Mouse (Mus musculus) kidney, postnatal 0 days (tissue): ENCODE results near the gene Baz2a. TPM values are rescaled to one million over a fixed set of nuclear protein-coding genes. Genes with fewer than 3 reads are reported as not detected.
A peak's percentile ranks its signal among the peaks of the same experiment; 100 is the strongest.
"Not testable (repeated sequence)": the region's sequence is repeated elsewhere in the genome, so short reads cannot be mapped to it uniquely, and the experiment has no call there.

Experiments used
- ATAC-seq: fragments of 200-750 bp; cut with Nextera tagmentation; replicated peaks from 2 replicates; pipeline ENCODE4 v1.8.0; 2017; ENCODE audit warnings: low read depth, moderate number of reproducible peaks, moderate TSS enrichment, moderate library complexity; ENCODE audit not compliant: low FRiP score
- DNase-seq: peaks from one replicate; pipeline ENCODE4 v3.0.0-alpha.2; 2016; ENCODE audit warnings: low spot score
- H3K27ac ChIP-seq: fragments of 300-500 bp; sonication (generic); 2 replicates; pipeline ENCODE4 v1.5.1; 2014; ENCODE audit warnings: mild to moderate bottlenecking
- H3K27me3 ChIP-seq: fragments of 300-500 bp; sonication (generic); 2 replicates; pipeline ENCODE4 v1.6.1; 2014; ENCODE audit warnings: low read length, mixed read lengths; ENCODE audit not compliant: insufficient read depth
- H3K36me3 ChIP-seq: fragments of 300-500 bp; sonication (generic); 2 replicates; pipeline ENCODE4 v1.6.1; 2014; ENCODE audit warnings: low read length, mixed read lengths; ENCODE audit not compliant: insufficient read depth
- H3K4me1 ChIP-seq: fragments of 300-500 bp; sonication (generic); replicated peaks from 2 replicates; pipeline ENCODE4 v1.6.1; 2014; ENCODE audit warnings: antibody characterized with exemption, low read length, mixed read lengths; ENCODE audit not compliant: insufficient read depth
- H3K4me2 ChIP-seq: fragments of 300-500 bp; sonication (generic); 2 replicates; pipeline ENCODE4 v1.6.1; 2014; ENCODE audit warnings: mild to moderate bottlenecking, low read length, moderate library complexity, mixed read lengths
- H3K4me3 ChIP-seq: fragments of 300-500 bp; sonication (generic); replicated peaks from 2 replicates; pipeline ENCODE4 v1.5.1; 2014; ENCODE audit warnings: low read depth, low read length
- H3K9ac ChIP-seq: fragments of 300-500 bp; sonication (generic); 2 replicates; pipeline ENCODE4 v1.6.1; 2014; ENCODE audit warnings: low read depth, low read length
- H3K9me3 ChIP-seq: fragments of 300-500 bp; sonication (generic); replicated peaks from 2 replicates; pipeline ENCODE4 v1.6.1; 2016; ENCODE audit warnings: low read length, inconsistent platforms, mixed read lengths
- CTCF ChIP-seq: IDR thresholded peaks from 2 replicates; pipeline ENCODE4 v1.5.1; 2016; ENCODE audit warnings: antibody characterized with exemption, low read depth, mild to moderate bottlenecking, moderate library complexity
- WGBS: fragments of 180-500 bp; shearing (Covaris S2); extraction: QIAGEN DNeasy Blood & Tissue Kit; methylation state at CpG from one replicate; pipeline ENCODE4 v1.1.7; 2014; 5-methylcytosine and 5-hydroxymethylcytosine counted together
- polyA plus RNA-seq: library from polyadenylated mRNA; unstranded; fragments of >200 nt; fragmentation: Nextera tagmentation; extraction: Ambion mirVana; gene quantifications from 2 replicates; pipeline ENCODE4 v1.2.1, GENCODE M21; 2015

The Baz2a gene
- polyA plus RNA-seq, 1 experiment from 2014 or later: 9.8 TPM

DNA sequence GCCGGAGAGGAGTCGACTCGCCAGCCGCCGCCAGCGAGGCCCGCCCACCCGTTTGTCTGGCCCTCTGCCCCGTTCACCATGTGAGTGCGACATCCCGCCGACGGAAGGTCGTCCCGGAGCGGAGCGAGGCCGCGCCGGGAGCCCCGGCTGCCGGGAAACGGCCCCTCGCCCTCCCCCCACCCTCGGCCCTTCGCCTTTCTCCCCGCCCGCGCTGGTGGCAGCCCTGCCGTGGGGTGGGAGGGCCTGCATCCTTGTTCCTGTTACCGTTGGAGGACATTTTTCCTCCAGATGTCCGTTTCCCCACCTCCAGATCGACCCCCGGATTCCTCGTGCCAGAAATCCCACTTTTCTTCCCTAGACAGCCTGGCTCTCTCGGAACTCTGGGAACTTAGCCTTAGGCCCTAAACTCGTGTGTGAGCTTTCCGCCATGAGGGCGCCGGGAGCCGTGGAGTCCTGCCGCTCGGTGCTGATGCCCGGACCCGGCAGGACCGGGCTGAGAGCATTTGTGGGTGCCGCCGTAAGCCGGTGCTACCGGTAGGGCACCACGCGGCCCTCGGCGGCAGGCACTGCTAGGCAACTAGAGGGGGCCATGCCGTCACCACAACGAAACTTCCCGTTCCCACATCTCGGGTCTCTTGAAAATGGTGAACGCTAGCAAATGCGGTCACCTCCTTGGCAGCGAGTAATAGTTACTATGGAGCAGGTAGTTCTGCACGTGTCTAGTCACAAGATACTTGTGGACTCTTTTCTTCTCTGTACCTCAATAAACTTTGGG is 32.0 kb upstream of the Baz2a start:
- peak; percentile 52 for ATAC-seq
- H3K9ac ChIP-seq: peak overlapping the region; percentile 89
- H3K4me3 ChIP-seq: peak overlapping the region; percentile 89
- H3K4me2 ChIP-seq: peak overlapping the region; percentile 79
- no peaks in the 10 kb centered on the region for H3K9me3 ChIP-seq
- H3K4me1 ChIP-seq: peaks cover 3% of the 10 kb centered on the region; the same call in 1 of the 2 replicates
- DNase-seq: peak; percentile 69
- H3K27ac ChIP-seq: peak overlapping the region; percentile 98
- H3K27me3 ChIP-seq: no peaks in the 10 kb centered on the region
- under 1% methylated on average over 57 of the region's 62 CpGs for WGBS
- TF ChIP-seq CTCF: peak; percentile 35; the same call in 1 of the 2 replicates
- H3K36me3 ChIP-seq: no peaks in the 10 kb centered on the region

DNA sequence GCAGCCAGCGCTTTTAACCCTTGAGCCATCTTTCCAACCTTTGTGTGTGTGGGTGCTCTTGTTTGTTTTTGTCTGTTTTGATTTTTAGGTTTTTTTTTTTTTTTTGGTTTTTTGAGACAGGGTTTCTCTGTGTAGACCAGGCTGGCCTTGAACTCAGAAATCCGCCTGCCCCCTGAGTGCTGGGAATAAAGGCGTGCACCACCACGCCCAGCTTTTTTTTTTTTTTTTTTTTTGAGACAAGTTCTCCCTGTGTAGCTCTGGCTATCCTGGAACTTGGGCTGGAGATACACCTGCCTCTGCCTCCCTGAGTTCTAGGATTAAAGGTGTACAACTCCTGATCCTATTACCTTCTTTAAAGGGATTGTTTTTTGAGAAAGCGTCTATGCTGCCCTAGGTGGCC is 30.3 kb upstream of the Baz2a start:
- no peak for ATAC-seq
- Histone ChIP-seq H3K9me3 (no peaks in the 10 kb centered on the region), H3K9ac (no peak overlapping the region; the same call in 1 of the 2 replicates), H3K4me2 (peak overlapping the region; percentile 79), H3K4me1 (peaks cover 3% of the 10 kb centered on the region; the same call in 1 of the 2 replicates), H3K4me3 (peak overlapping the region; percentile 89), H3K27me3 (no peaks in the 10 kb centered on the region), H3K27ac (no peak overlapping the region), H3K36me3 (no peaks in the 10 kb centered on the region)
- DNase-seq: no peak
- WGBS: 84% methylated on average over 5 of the region's 5 CpGs
- TF ChIP-seq CTCF: no peak

DNA sequence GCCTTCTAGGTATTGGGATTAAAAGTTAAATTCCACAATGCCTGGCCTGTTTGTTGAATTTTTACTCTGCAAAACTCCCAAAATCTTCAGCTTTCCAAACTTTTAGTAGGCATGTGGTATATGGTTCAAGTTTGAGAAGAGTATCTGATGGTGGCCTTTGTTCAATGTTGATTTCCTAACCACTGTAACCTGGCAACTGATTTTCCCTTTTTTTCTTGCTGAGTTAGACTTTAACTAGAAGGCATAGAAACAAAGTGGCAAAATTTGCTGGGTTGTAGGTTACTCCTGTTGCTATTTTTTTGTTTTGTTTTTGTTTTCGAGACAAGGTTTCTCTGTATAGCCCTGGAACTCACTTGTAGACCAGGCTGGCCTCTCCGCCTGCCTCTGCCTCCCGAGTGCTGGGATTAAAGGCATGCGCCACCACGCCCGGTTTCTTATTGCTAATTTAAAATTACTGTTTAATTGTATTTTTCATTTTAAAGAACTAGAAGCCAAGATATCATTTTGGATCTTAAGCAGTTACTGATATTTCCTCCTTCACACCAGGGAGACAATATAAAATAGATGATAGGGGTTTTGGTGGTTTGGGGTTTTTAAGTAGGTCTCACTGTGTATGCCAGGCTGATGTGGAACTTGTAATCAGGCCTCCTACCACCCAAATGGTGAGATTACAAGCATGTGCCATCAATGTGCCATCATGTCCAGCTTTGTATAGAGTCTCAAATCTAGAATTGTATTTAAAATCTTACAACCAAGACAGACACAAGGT is 29.0 kb upstream of the Baz2a start:
- no peak overlapping the region for H3K4me2 ChIP-seq
- no peaks in the 10 kb centered on the region for H3K9me3 ChIP-seq
- H3K27ac ChIP-seq: no peak overlapping the region
- DNase-seq: no peak
- ATAC-seq: no peak
- H3K4me1 ChIP-seq: peaks cover 3% of the 10 kb centered on the region; the same call in 1 of the 2 replicates
- no peak overlapping the region for H3K9ac ChIP-seq
- H3K4me3 ChIP-seq: no peak overlapping the region
- TF ChIP-seq CTCF: no peak
- H3K36me3 ChIP-seq: no peaks in the 10 kb centered on the region
- no peaks in the 10 kb centered on the region for H3K27me3 ChIP-seq
- WGBS: 90% methylated on average over 6 of the region's 6 CpGs

DNA sequence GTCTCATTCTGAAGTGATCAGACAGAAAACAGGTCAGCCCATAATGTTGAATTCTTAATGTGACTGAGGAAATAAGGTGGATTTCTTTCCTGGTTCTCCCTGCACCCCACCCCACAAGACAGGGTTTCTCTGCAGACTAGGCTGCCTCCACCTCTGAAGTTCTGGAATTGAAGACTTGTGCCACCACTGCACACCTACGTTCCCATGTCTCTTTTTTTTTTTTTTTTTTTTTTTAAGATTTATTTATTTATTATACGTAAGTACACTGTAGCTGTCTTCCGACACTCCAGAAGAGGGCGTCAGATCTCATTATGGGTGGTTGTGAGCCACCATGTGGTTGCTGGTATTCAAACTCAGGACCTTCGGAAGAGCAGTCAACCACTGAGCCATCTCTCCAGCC is 25.3 kb upstream of the Baz2a start:
- Histone ChIP-seq H3K4me1 (no peaks in the 10 kb centered on the region; the same call in 1 of the 2 replicates), H3K27me3 (no peaks in the 10 kb centered on the region), H3K4me3 (no peak overlapping the region), H3K36me3 (peaks cover 11% of the 10 kb centered on the region; the same call in 1 of the 2 replicates), H3K27ac (no peak overlapping the region), H3K4me2 (no peak overlapping the region), H3K9me3 (no peaks in the 10 kb centered on the region), H3K9ac (no peak overlapping the region)
- DNase-seq (no peak), ATAC-seq (no peak)
- 83% methylated on average over 5 of the region's 5 CpGs for WGBS
- TF ChIP-seq CTCF: 0 out of 2 replicates have a peak, but pooled peaks have one; percentile 12

- H3K4me3 ChIP-seq: no peak overlapping the region
- H3K4me1 ChIP-seq: no peaks in the 10 kb centered on the region
- H3K9me3 ChIP-seq: no peaks in the 10 kb centered on the region
- DNase-seq (no peak), ATAC-seq (no peak)
- WGBS: 94% methylated on average over 4 of the region's 4 CpGs
- no peak overlapping the region for H3K27ac ChIP-seq
- H3K36me3 ChIP-seq: peaks cover 33% of the 10 kb centered on the region
- H3K27me3 ChIP-seq: no peaks in the 10 kb centered on the region
- H3K4me2 ChIP-seq: no peak overlapping the region
- no peak overlapping the region for H3K9ac ChIP-seq
- no peak for TF ChIP-seq CTCF
Observed at GRCm38 (mm10) chr10:128069201-128069600, 22.2 kb upstream of the Baz2a start.

GRCm38 (mm10) chr10:128070432-128070831 is 20.9 kb upstream of the Baz2a start:
- not testable (repeated sequence) for H3K9me3 ChIP-seq, H3K4me1 ChIP-seq, H3K4me3 ChIP-seq, H3K27ac ChIP-seq, H3K4me2 ChIP-seq, ATAC-seq, H3K9ac ChIP-seq, DNase-seq, H3K27me3 ChIP-seq
- H3K36me3 ChIP-seq: peaks cover 33% of the 10 kb centered on the region
- WGBS: 96% methylated on average over 2 of the region's 2 CpGs
- peak; percentile 31 for TF ChIP-seq CTCF

DNA sequence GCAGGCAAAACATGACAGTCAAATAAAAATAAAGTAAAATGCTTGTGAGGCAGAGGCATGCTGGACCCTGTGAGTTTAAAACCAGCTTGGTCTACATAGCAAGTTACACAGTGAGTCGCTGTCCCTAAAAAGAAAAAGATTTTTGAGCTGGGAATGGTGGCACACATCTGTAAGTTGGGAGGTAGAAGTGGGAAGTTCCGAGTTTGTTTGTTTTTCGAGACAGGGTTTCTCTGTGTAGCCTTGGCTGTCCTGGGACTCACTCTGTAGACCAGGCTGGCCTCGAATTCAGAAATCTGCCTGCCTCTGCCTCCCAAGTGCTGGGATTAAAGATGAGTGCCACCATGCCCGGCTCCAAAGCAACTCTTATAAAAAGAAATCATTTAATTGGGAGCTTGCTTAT is 13.1 kb upstream of the Baz2a start:
- not testable (repeated sequence) for H3K27ac ChIP-seq, ATAC-seq, DNase-seq, H3K4me2 ChIP-seq, H3K36me3 ChIP-seq, H3K9ac ChIP-seq, H3K4me1 ChIP-seq, H3K9me3 ChIP-seq, H3K4me3 ChIP-seq, H3K27me3 ChIP-seq
- WGBS: 76% methylated on average over 5 of the region's 5 CpGs
